Mouse (Mus musculus): Measurements from ENCODE around the gene Il18. TPM values are rescaled to one million over a fixed set of nuclear protein-coding genes. Genes with fewer than 3 reads are reported as not detected.
A peak's percentile ranks its signal among the peaks of the same experiment; 100 is the strongest.

Gene Il18
- polyA plus RNA-seq, 1 experiment from 2014 or later = 19.3 TPM

DNA sequence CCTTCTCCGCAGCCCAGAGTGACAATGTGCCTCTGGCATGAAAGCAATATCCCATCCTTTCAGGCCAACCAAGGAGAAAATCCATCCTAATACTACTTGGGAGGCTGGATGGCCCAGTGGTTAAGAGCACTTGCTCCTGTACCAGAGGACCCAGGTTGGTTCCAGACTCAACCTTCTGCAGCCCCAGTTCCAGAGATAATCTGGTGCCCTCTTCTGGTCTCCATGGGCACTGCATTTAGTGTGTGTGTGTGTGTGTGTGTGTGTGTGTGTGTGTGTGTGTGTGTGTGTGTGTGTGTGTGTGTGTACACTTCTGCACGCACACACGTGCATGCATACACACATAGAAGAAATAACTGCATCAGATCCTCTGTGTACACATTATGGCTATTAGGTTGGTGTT, 38.9 kb downstream of the Il18 start:
- no peak overlapping the region for H3K9ac ChIP-seq
- H3K4me2 ChIP-seq = no peak overlapping the region
- no peaks in the 10 kb centered on the region for H3K4me1 ChIP-seq
- 100% methylated on average over 1 of the region's 3 CpGs for WGBS
- no peaks in the 10 kb centered on the region for H3K9me3 ChIP-seq
- no peak overlapping the region for H3K27ac ChIP-seq
- H3K4me3 ChIP-seq = no peak overlapping the region
- H3K36me3 ChIP-seq (replicated peaks) = peaks cover 27% of the 10 kb centered on the region
- H3K27me3 ChIP-seq (replicated peaks) = no peaks in the 10 kb centered on the region
- ATAC-seq (replicated peaks) = no peak

GRCm38 (mm10) chr9:50594794-50595417, 40.3 kb downstream of the Il18 start:
- H3K4me2 ChIP-seq = no peak overlapping the region
- H3K36me3 ChIP-seq (replicated peaks) = peaks cover 38% of the 10 kb centered on the region
- ATAC-seq (replicated peaks) = no peak
- no peaks in the 10 kb centered on the region for H3K9me3 ChIP-seq
- WGBS = 78% methylated on average over 12 of the region's 12 CpGs
- no peak overlapping the region for H3K27ac ChIP-seq
- no peak overlapping the region for H3K4me3 ChIP-seq
- no peaks in the 10 kb centered on the region for H3K4me1 ChIP-seq
- no peak overlapping the region for H3K9ac ChIP-seq
- H3K27me3 ChIP-seq (replicated peaks) = no peaks in the 10 kb centered on the region

DNA sequence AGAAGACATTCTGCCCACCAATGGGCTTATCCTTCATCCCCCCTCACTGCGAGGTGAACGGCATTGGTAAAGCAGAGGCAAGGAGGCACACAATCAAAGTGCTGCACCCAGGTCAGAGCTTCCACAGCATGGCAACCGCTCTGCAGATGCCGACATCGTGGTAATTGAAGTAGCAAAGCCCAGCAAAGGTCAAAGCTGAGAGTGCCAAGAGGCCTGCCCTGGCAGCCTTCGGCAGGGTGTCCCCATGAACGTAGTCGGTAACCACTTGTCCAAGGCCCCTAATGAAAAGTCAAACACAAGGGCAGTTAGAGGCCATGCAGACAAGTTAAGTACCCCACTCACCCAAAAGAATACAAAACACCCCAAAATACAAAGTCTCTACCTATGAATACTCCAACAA, 42.3 kb downstream of the Il18 start:
- no peak for ATAC-seq (replicated peaks)
- Histone ChIP-seq H3K9me3 (no peaks in the 10 kb centered on the region), H3K4me1 (peaks cover 6% of the 10 kb centered on the region), H3K4me3 (no peak overlapping the region), H3K27me3 (replicated peaks) (no peaks in the 10 kb centered on the region), H3K4me2 (no peak overlapping the region), H3K9ac (no peak overlapping the region), H3K27ac (no peak overlapping the region), H3K36me3 (replicated peaks) (peaks cover 43% of the 10 kb centered on the region)
- 95% methylated on average over 8 of the region's 8 CpGs for WGBS

DNA sequence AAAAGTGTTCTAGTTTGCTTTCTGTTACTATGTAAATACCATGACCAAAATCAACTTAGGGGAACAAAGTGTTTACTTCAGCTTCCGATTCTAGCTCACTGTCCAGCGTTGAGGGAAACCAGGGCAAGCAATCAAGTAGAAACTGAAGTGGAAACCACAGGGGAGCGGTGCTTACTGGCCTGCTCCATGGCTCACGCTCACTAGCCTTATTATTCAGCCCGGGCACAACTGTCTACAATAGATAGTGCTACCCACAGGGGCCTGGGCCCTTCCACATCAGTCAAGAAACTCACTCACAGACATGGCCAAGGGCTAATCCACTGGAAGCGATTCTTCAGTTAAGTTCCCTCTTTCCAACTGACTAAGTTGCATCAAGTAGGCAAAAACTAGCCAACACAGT, 46.9 kb downstream of the Il18 start:
- no peak overlapping the region for H3K9ac ChIP-seq
- H3K27ac ChIP-seq = no peak overlapping the region
- H3K36me3 ChIP-seq (replicated peaks) = peaks cover 36% of the 10 kb centered on the region
- 79% methylated on average over 6 of the region's 6 CpGs for WGBS
- H3K4me1 ChIP-seq = peaks cover 31% of the 10 kb centered on the region
- H3K4me2 ChIP-seq = no peak overlapping the region
- ATAC-seq (replicated peaks) = no peak
- H3K4me3 ChIP-seq = no peak overlapping the region
- no peaks in the 10 kb centered on the region for H3K9me3 ChIP-seq
- no peaks in the 10 kb centered on the region for H3K27me3 ChIP-seq (replicated peaks)

GRCm38 (mm10) chr9:50602055-50602845, 47.6 kb downstream of the Il18 start:
- H3K4me3 ChIP-seq = peak overlapping the region; percentile 77
- no peaks in the 10 kb centered on the region for H3K9me3 ChIP-seq
- H3K36me3 ChIP-seq (replicated peaks) = peaks cover 31% of the 10 kb centered on the region
- WGBS = 91% methylated on average over 7 of the region's 7 CpGs
- no peak overlapping the region for H3K9ac ChIP-seq
- H3K4me2 ChIP-seq = peak overlapping the region; percentile 83
- peaks cover 31% of the 10 kb centered on the region for H3K4me1 ChIP-seq
- no peaks in the 10 kb centered on the region for H3K27me3 ChIP-seq (replicated peaks)
- H3K27ac ChIP-seq = no peak overlapping the region
- no peak for ATAC-seq (replicated peaks)

GRCm38 (mm10) chr9:50603189-50603997, 48.8 kb downstream of the Il18 start, which contains the start of the genes Sdhd and Timm8b:
Sdhd (minus strand) TSS chr9:50603812.
Timm8b (plus strand) TSS chr9:50603910.
- Histone ChIP-seq H3K36me3 (replicated peaks) (peaks cover 27% of the 10 kb centered on the region), H3K27me3 (replicated peaks) (no peaks in the 10 kb centered on the region), H3K4me1 (peaks cover 31% of the 10 kb centered on the region), H3K4me3 (peak within 1 kb of the TSS; percentile 77), H3K9me3 (no peaks in the 10 kb centered on the region), H3K9ac (peak within 1 kb of the TSS; percentile 90), H3K27ac (peak within 1 kb of the TSS; percentile 90), H3K4me2 (peak within 1 kb of the TSS; percentile 83)
- peak; percentile 98 for ATAC-seq (replicated peaks)
- WGBS = 1% methylated on average over 48 of the region's 48 CpGs

GRCm38 (mm10) chr9:50603998-50604324, 49.3 kb downstream of the Il18 start:
- peaks cover 31% of the 10 kb centered on the region for H3K4me1 ChIP-seq
- peak overlapping the region; percentile 77 for H3K4me3 ChIP-seq
- no peaks in the 10 kb centered on the region for H3K27me3 ChIP-seq (replicated peaks)
- peak overlapping the region; percentile 90 for H3K27ac ChIP-seq
- peak overlapping the region; percentile 90 for H3K9ac ChIP-seq
- peaks cover 23% of the 10 kb centered on the region; the same call in 1 of the 2 replicates for H3K36me3 ChIP-seq (replicated peaks)
- WGBS = 1% methylated on average over 24 of the region's 24 CpGs
- ATAC-seq (replicated peaks) = peak; percentile 92
- H3K4me2 ChIP-seq = peak overlapping the region; percentile 83
- H3K9me3 ChIP-seq = no peaks in the 10 kb centered on the region

DNA sequence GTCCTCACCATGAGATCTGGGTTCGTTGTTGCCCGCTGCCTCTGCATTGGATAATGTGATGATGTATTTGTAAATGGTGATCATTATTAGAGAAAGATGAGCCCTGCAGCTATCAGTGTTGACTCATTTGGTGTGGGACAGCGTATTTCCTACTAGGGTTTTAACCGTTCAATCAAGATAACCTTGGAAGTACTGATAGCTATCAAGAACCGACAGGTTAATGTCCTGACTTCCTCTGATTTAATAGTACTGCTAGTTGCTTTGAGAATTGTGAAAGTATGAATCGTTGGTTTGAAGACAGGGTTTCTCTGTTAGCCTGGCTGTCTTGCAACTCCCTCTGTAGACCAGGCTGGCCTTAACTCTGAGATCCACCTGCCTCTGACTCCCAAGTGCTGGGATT, 49.7 kb downstream of the Il18 start:
- Histone ChIP-seq H3K27me3 (replicated peaks) (no peaks in the 10 kb centered on the region), H3K4me1 (peaks cover 31% of the 10 kb centered on the region), H3K9ac (peak overlapping the region; percentile 90), H3K4me2 (peak overlapping the region; percentile 83), H3K27ac (peak overlapping the region; percentile 90), H3K9me3 (no peaks in the 10 kb centered on the region), H3K4me3 (peak overlapping the region; percentile 77), H3K36me3 (replicated peaks) (peaks cover 20% of the 10 kb centered on the region; the same call in 1 of the 2 replicates)
- 4% methylated on average over 6 of the region's 6 CpGs for WGBS
- ATAC-seq (replicated peaks) = 0 out of 2 replicates have a peak, but pooled peaks have one; percentile 4

- no peak overlapping the region for H3K27ac ChIP-seq
- H3K4me3 ChIP-seq = no peak overlapping the region
- ATAC-seq (replicated peaks) = no peak
- no peak overlapping the region for H3K9ac ChIP-seq
- peaks cover 14% of the 10 kb centered on the region for H3K4me1 ChIP-seq
- no peak overlapping the region for H3K4me2 ChIP-seq
- H3K9me3 ChIP-seq = no peaks in the 10 kb centered on the region
- peaks cover 54% of the 10 kb centered on the region for H3K36me3 ChIP-seq (replicated peaks)
- H3K27me3 ChIP-seq (replicated peaks) = no peaks in the 10 kb centered on the region
- 87% methylated on average over 4 of the region's 4 CpGs for WGBS
These were observed 57.5 kb downstream of the Il18 start for GRCm38 (mm10) chr9:50612115-50612514.

GRCm38 (mm10) chr9:50616161-50616560, 61.5 kb downstream of the Il18 start:
- Histone ChIP-seq H3K9ac (peak overlapping the region; percentile 85), H3K4me1 (peaks cover 19% of the 10 kb centered on the region), H3K27me3 (replicated peaks) (no peaks in the 10 kb centered on the region), H3K36me3 (replicated peaks) (peaks cover 32% of the 10 kb centered on the region), H3K4me2 (peak overlapping the region; percentile 82), H3K9me3 (no peaks in the 10 kb centered on the region), H3K27ac (no peak overlapping the region), H3K4me3 (peak overlapping the region; percentile 71)
- ATAC-seq (replicated peaks) = no peak
- WGBS = 41% methylated on average over 11 of the region's 11 CpGs

GRCm38 (mm10) chr9:50616766-50617603, 62.4 kb downstream of the Il18 start, which contains the start of the genes Pih1d2 and Nkapd1:
Pih1d2 (plus strand) TSS chr9:50617321.
Nkapd1 (minus strand) TSS chr9:50617464.
- Histone ChIP-seq H3K9ac (peak within 1 kb of the TSS; percentile 85), H3K27ac (peak within 1 kb of the TSS; percentile 97), H3K4me1 (peaks cover 19% of the 10 kb centered on the region), H3K27me3 (replicated peaks) (no peaks in the 10 kb centered on the region), H3K9me3 (no peaks in the 10 kb centered on the region), H3K36me3 (replicated peaks) (peaks cover 26% of the 10 kb centered on the region), H3K4me3 (peak within 1 kb of the TSS; percentile 71), H3K4me2 (peak within 1 kb of the TSS; percentile 82)
- under 1% methylated on average over 81 of the region's 81 CpGs for whole genome bisulfite sequencing
- ATAC-seq (replicated peaks) = peak; percentile 96

All from midbrain, embryonic 15.5 days (tissue).